Mouse (Mus musculus) embryo, embryonic 11.5 days (tissue): ENCODE measurements around the gene Ube4a.
"Not testable (repeated sequence)": the region's sequence is repeated elsewhere in the genome, so short reads cannot be mapped to it uniquely, and the experiment has no call there.

ENCODE experiments used
- DNase-seq: peaks from one replicate; pipeline ENCODE4 v3.0.0-alpha.2; 2012; ENCODE audit warnings: low read depth, low spot score

Ube4a gene

DNA sequence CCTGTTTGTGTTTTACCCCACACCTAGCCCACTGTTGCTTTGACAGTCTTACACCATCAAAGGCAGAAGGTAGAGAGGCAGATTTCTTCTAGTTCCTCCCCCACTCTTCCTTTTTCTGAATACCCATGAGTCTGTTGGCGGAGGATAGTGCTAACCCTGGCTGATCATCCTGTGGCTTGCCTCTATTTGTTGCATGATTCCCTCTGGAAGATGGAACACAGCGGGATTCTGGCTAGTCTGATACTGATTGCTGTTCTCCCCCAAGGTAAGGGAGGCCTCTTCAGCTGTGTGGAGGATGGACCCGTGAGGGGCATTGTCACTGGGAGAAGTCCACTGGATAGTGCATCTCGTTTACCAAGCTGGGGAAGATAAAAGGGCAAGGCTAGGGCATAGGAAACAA, 16.3 kb upstream of the Ube4a start, which contains the start of gene Cd3d:
Cd3d (plus strand) TSS at position 111 of the 400 bp plus-strand sequence.
- DNase-seq = no peak

DNA sequence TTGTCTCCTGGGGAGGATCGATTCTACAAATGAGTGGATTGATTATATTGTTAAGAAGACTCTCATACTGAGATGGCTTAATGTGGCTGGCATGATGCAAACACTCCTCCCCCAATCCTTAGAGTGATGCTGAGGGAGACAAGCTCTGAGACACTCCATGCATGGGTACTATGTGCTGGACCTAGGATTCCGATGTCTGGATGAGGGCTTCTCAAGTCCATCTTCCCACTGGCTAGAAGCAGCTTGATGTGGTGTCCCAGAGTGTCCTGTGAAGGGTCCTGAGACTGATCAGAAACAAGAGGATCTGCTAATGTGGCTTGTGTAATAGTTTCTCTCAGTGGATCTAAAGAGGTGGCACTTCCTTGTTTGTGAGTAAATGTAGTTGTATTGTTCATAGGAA, 15.7 kb upstream of the Ube4a start:
- no peak for DNase-seq

DNA sequence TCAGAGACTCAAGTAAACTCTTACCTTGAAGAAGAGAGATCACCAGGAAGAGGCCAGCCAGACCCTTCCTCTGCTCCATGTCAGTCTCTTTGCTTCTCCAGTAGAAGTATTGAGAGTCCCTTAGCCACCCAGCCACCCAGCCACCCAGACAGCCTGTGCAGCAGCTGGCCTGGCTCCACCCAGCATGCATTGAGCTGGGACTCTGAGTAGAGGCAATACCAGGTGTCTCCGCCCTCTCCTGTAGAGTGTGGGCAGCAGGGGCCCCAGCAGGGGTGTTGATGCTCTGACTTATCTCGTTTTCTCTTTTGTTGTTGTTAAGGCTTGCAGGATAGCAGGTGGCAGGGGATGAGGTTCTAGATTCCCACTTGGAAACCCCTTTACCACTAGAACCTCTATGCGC, 14.8 kb upstream of the Ube4a start, which contains the start of gene Cd3g:
Cd3g (minus strand) TSS at position 190 of the 400 bp plus-strand sequence.
- no peak for DNase-seq

DNA sequence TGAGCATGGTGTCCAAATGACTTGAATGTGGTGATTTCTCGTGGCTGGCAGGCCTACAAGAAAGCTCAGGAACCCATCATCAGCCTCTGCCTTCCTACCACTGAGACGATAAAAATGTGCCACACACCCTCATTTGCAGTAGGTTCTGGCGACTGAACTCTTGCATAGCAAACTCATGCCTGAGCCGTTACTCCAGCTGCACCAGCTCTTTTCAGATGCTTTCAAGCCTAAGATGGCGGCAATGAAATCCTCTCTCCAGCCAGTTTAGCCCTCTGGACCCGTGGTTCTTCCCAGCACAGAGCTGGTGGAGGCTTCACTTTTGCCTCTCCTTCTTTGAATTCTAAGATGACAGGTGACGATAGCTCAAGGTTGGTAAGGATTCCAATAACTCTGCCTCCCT, 14.4 kb upstream of the Ube4a start:
- DNase-seq = no peak

DNA sequence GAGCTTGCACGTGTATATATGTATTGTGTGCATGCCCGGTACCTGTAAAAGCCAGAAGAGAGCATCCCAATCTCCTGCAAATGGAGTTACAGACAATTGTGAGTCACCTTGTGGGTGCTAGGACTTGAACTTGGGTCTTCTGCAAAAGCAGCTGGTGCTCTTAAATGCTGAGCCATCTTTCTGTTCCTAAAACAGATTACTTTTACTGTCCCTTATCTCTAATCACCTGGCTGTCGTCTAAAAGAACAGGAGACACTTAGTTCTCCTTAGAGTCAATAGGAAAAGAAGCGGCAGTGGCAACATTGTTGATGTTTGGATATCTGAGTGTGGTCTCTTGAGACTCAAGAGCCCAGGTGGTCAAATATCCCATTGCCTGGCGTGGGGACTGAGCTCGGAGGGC, 12.4 kb upstream of the Ube4a start:
- no peak for DNase-seq

DNA sequence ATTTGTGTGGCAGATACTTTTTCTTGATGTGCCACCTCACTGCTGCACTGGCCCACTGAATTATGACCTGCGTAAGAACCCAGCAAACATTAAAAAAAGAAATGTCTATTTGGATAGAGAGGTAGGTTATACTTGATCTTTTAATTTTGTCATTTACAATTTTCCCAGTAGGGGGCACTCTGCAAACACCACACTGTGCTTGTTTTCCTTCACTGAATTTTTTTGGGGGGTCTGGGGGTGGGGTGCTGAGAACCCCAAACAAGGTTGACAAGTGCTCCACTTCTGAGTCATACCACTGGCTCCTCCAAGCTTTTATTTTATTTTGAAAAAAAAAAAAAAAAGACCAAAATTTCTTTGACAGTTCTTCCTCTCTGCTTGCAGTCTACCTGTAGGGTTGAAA, 4.0 kb upstream of the Ube4a start:
- no peak for DNase-seq

DNA sequence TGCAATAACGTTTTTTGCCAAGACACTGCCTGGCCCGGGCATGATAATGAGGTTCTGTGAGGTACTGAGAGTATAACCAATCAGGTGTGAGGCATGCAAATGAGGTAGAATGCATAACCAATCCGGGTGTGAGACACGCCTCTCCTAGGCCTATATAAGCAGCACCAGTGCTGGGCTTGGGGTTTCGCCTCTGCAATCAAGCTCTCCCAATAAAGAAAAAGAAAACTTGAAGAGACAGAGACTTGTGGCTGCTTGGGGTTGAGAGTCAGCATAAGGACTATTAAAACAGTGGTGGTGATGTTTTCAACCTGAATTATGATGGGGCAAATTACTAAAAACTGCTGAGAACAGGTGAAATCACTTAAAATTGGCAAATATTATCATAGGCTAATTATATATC, 2.4 kb upstream of the Ube4a start:
- DNase-seq = not testable (repeated sequence)

DNA sequence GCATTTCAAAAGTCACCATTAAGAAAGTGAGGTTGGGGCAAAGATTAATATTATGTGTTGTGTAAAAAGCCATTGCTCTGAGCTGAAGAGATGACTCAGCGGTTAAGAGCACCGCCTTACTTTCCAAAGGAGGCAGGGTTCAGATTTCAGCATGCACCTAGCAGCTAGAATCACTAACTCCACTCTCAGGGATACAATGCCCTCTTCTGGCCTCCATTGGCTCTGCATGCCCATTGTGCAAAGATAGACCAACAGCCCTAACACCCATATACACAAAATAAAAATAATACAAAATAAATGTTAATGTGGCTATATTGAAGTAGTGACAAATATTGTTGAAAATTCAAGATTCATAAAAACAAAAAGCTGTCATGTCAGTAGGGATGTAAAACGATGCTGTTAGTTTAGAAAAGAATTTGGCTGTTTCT, 1.4 kb upstream of the Ube4a start:
- peak; percentile 60 for DNase-seq

DNA sequence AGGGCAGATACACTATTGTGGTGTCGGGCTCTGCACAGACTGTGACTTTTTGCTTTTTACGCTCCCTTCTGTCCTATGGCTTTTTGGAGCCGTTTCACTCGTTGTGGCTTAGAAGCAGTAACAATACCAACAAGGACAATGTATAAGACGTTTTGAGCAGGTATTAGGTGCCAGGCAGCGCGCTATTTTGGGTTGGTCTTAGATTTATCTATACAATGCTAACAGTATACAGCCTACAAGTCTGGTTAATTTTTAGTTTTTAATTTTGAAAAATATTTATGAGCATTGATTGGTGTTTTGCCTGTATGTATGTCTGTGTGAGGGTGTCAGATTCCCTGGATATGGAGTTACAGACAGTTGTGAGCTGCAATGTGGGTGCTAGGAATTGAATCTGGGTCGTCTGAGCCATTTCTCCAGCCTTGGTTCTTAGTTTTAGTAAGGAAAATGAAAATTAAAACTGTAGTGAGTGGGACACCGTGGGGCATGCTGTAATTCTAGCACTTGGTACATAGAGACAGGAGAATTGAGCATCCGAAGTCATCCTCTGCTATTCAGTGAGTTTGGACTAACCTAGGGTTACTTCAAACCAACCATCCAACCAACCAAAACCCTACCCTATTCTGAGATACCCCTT, 550 bp upstream of the Ube4a start:
- DNase-seq = no peak

DNA sequence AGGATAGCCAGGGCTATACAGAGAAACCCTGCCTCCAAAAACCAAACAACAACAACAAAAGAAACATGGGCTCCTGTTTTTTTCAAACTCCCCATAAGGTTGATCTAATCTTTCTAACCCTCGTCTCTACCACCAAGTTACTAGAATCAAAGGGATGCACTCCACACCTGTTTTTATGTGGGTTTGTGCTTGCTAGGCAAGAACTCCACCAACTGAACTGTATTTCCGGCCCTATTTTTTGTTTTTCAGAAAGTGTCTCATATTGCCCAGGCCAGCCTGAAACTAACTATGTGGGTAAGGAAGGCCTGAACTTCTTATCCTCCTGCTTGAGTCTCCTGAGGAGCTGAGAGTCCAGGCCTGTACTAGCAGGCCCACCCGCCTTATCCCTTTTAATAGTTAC, 11.0 kb downstream of the Ube4a start:
- no peak for DNase-seq

DNA sequence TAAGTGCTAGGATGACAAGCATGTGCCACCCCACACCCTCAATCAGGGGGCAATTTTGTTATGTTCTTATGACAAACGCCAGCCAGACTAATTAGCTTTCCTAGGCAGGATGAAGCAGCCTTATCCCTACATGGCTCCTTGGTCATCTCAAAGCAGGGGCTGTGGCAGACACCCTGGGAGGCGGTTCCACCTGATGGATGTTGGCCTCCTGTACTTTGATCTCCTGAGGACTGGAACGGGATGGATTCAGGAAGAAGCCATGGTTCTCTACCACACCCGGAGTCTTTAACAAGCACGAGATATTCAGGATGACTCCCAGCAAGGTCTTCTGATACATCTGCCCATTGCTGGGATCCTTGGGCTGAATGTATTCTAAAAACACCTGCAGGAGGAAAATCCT, 17.6 kb downstream of the Ube4a start:
- DNase-seq = no peak

DNA sequence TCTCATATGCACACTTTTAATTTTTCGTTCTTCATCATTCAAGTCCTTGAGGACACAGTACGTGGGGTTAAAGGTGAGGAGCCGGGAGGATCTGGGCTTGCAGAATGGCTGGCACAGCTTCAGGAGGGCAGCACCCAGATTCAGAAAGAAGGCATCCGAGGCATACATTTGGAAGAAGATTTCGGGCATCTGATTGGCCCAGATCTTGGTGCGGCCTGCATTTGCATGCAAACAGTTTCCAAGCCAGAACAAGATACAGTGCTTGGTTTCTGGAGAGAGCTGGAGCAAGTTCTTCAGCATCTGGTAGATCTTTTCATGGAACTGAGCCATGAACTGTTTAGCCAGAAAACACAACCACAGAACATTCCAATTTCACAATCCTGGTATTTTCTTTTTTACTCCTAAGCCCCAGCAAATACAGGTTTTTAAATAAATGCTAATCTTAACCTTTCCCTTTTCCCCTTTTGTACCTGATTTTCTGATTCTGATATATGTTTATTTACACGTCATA, 19.2 kb downstream of the Ube4a start:
- no peak for DNase-seq

DNA sequence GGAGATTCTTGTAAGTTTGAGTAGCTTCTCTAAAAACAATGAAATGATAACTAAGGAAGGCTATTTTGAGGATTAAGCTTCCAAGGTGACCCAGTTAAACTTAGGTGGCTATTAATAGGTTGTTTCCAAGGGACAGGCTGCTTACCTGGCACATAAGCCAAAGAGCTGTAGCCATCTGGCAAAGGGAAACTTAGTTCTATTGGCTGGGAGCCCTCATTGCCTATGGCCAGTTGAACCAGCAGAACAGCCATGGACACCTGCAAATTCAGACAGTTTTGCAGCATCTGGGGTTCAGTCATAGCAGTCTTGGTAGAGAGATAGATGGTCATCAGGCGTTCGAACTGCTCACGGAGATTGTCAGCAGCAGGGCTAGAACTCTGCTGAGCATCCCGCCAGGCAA, 23.0 kb downstream of the Ube4a start:
- DNase-seq = no peak

DNA sequence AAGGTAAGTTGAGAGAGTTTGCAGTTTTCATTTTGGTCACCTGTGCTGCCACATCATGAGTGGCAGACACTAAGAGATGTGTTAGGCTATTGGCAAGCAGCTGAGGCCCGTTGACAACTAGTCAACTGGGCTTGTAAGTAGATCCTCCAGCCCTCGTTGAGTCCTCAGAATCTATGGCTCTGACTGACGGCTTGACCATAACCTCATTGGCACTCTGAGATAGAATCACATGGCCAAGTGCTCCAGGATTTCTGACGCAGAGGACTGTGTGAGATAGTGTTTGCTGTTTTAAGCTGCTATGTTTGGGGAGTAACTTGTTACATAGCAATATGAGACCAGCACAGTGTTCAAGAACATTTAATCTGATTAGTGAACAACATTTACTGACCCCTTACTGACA, 23.6 kb downstream of the Ube4a start:
- no peak for DNase-seq

DNA sequence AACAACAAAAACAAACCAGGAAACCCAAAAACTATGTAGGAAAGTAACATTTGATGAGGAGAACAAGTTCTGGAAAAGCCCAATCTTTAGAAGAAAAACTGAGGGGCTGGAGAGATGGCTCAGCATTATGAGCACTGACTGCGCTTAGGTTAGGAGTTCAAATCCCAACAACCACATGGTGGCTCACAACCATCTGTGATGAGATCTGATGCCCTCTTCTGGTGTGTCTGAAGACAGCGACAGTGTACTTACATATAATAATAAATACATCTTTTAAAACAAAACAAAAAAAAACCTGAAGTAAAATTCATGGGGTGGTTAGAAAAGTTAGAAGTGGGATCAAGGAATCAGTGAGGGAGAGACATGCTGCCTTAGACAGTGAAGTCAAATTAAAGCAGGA, 43.9 kb downstream of the Ube4a start:
- no peak for DNase-seq

DNA sequence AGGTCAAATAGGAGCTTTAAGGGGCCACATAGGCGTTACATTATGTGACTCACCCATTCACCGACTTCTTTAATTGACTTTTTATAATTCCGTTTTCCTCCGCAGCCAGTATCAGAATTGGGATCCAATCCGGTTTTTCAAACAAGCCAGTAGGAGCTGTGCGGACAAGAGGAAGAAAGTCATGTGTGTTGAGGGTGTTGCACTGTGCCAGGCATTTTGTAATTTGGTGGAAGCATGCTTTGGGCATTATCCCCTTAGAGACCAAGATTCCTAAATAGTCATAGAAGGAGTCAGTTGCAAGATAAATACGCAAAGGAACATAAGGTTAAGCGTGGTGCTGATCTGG, 44.3 kb downstream of the Ube4a start:
- no peak for DNase-seq

DNA sequence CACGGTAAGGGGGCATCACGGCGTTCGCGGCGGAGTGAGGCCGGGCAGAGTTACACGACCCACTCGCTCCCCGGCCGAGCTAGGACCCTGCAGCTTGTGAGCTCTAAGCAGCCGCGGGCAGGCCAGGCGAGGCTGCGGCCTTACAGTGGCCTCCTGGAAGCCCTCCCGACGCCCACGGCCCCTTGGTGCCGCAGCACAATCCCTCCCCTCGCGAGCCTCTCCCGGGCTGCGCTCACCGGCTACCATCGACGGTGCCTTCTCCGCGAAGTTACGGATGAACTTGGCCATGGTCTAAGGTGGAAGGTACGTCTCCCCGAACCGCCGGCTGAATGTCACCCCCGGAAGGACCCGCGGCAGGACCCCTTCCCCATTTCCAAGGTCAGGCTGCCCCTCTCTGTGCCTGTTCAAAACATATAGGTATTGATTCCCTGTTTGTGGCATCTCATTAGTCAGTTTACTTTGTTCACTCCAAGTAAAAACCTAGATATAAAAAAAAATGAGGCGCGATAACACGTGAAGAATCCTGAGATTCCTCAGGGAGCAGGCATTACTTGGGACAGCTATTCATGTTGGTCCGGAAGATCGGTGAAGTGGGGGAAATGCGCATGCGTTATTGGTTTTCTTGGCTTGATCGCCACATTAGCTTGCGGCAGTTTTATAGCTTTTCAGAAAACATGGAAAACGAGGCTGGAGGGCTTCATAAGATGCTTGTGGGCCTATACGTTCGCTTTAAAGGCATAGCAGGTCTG, 44.9 kb downstream of the Ube4a start, which contains the start of gene Atp5l:
Atp5l (minus strand) TSS at position 369 of the 749 bp plus-strand sequence.
- DNase-seq = peak; percentile 90

DNA sequence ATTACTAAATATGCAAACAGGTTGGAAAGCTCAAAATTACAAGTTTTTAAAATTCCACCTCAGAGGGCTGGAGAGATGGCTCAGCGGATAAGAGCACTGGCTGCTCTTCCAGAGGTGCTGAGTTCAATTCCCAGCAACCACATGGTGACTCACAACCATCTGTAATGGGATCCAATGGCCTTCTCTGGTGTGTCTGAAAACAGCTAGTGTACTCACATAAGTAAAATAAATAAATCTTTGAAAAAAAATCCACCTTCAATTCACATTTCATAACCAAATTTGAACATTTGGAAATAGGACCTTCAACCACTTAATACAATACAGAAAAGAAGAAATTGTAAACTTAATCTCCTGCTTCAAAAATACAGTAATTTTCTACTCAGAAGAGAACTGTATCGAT, 45.8 kb downstream of the Ube4a start:
- no peak for DNase-seq

DNA sequence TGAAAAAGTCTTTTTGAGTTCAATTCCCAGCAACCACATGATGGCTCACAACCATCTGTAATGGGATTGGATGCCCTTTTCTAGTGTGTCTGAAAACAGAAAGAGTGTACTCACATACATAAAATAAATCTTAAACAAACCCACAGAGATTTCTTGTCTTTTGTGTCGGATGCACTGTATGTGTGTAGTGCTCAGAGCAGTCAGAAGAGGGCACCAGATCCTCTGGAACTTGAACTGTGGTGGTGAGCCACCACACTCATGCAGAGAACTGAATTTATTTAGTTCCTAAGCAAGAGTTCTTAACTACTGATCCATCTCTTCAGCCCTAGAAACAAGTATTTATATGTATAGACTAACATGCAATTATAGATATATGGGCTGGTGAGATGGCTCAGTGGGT, 49.2 kb downstream of the Ube4a start:
- DNase-seq = peak; percentile 11

DNA sequence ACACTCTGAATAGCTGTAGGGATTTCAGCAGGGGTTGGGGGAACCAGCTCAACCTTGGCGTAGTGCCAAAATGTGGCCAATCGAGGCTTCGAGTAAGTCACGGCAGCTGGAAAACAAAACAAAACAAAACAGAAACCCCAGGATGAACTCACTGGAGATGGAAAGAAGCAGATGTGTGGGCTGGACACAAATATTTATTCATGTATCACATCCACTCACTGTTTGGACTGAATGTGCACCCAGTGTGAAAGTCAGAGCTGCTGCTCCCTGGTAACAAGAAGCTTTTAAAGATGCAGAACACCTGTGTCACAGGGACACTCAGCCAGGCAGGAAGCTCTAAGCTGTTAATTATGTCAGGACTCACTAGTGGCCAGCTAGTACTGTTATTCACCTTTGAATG, 50.7 kb downstream of the Ube4a start:
- no peak for DNase-seq

DNA sequence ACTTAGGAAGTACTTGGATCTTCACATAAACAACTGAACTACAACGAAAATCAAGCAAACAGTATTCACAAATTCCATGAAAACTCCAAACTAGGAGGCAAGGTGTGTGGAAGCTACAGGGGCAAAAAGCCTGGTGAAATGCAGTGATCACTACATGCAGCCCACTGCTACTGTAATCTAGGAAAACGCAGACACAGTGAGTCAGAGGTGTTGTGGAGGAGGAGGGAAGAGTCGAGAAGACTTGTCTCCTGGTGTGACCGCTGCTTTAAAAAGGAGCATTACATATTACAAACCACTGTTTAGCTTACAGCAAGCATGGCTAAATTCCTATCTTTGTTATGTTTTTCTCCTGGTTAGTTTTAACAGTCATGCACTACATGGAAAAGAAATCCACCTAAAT, 54.0 kb downstream of the Ube4a start:
- DNase-seq = no peak

DNA sequence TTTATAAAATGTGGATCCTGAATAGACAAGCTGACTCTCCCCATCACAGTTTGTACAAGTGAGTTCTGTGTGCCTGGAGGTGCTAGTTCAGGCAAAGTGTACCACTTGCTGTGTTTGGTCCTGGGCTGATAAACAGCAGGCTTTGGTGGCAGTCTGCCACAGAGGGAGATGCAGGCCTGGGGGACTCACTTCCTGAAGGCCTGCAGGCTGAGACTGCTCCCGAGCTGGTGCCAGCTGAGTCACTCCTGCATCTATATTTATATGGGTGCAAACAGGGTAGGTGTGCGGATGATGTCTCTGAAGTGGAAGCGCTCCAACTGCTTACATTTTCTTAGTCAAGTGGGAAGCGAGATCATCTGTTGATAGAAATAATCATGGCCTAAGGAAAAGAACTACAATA, 59.8 kb downstream of the Ube4a start:
- DNase-seq = no peak

DNA sequence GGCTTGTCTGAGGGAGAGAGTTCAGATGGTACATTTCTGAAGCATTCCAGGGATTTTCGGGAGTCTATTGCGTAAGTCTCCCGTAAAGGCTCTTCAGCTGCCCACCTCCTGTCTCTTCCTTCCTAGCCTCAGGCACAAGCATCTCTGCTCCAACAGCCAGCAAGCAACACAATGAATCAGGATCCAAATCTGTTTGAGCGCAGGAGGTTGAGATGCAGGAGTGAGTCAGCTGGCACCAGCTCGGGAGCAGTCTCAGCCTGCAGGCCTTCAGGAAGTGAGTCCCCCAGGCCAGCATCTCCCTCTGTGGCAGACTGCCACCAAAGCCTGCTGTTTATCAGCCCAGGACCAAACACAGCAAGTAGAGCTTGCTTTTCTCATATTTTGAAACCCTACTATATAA, 60.4 kb downstream of the Ube4a start:
- DNase-seq = no peak
